Mouse (Mus musculus) CD8-positive naive resting alpha-beta T cell, adult 2 months (primary cell): Measurements from ENCODE around the gene Kcnip4.

Experiments used
- DNase-seq, 2 experiments: peaks; one replicate each; pipeline ENCODE4 v3.0.0; 2022; ENCODE audit warnings: low read depth in 2 of 2, low spot score in 2 of 2

Kcnip4 gene

GRCm38 (mm10) chr5:48890216-48890615, 634.5 kb downstream of the Kcnip4 start:
- DNase-seq = no peak

GRCm38 (mm10) chr5:48889395-48890194, 635.1 kb downstream of the Kcnip4 start:
- no peak for DNase-seq

- DNase-seq = no peak
Observed at GRCm38 (mm10) chr5:48878081-48878480, 646.6 kb downstream of the Kcnip4 start.

GRCm38 (mm10) chr5:48864268-48864967, 660.3 kb downstream of the Kcnip4 start:
- DNase-seq = no peak

- no peak for DNase-seq
Observed at GRCm38 (mm10) chr5:48840971-48841370, 683.7 kb downstream of the Kcnip4 start.

GRCm38 (mm10) chr5:48795526-48795925, 729.2 kb downstream of the Kcnip4 start:
- no peak for DNase-seq

- no peak for DNase-seq
Observed at GRCm38 (mm10) chr5:48779376-48779775, 745.3 kb downstream of the Kcnip4 start.

GRCm38 (mm10) chr5:48748613-48749012, 776.1 kb downstream of the Kcnip4 start:
- DNase-seq = no peak

- no peak for DNase-seq
Observed at GRCm38 (mm10) chr5:48737640-48738039, 787.1 kb downstream of the Kcnip4 start.

GRCm38 (mm10) chr5:48718166-48718565, 806.5 kb downstream of the Kcnip4 start:
- DNase-seq = no peak

GRCm38 (mm10) chr5:48705997-48706396, 818.7 kb downstream of the Kcnip4 start:
- DNase-seq = no peak

GRCm38 (mm10) chr5:48687068-48687467, 837.6 kb downstream of the Kcnip4 start:
- no peak for DNase-seq

- no peak for DNase-seq
Observed at GRCm38 (mm10) chr5:48679733-48680595, 844.7 kb downstream of the Kcnip4 start.

GRCm38 (mm10) chr5:48662504-48662903, 862.2 kb downstream of the Kcnip4 start:
- DNase-seq = no peak

- no peak for DNase-seq
Observed at GRCm38 (mm10) chr5:48659975-48660374, 864.7 kb downstream of the Kcnip4 start.

- DNase-seq = no peak
Observed at GRCm38 (mm10) chr5:48650496-48650895, 874.2 kb downstream of the Kcnip4 start.

- DNase-seq = no peak
Observed at GRCm38 (mm10) chr5:48636675-48637074, 888.0 kb downstream of the Kcnip4 start.

- no peak for DNase-seq
Observed at GRCm38 (mm10) chr5:48633631-48634030, 891.1 kb downstream of the Kcnip4 start.

GRCm38 (mm10) chr5:48623370-48623769, 901.3 kb downstream of the Kcnip4 start:
- DNase-seq = no peak

- DNase-seq = no peak
Observed at GRCm38 (mm10) chr5:48606916-48607315, 917.8 kb downstream of the Kcnip4 start.

GRCm38 (mm10) chr5:48606281-48606680, 918.4 kb downstream of the Kcnip4 start:
- no peak for DNase-seq
